Mouse (Mus musculus): ENCODE results near the gene Rbfox3. TPM values are rescaled to one million over a fixed set of nuclear protein-coding genes. Genes with fewer than 3 reads are reported as not detected.

Rbfox3 gene
- polyA plus RNA-seq, 2 experiments, result 0.08 to 0.17 TPM

- Histone ChIP-seq H3K4me2 (ENCODE audit: low read depth) (no peak overlapping the region), H3K4me1 (replicated peaks; ENCODE audit: control insufficient read depth in 2 of 2, insufficient read depth in 2 of 2, low read length in 1 of 2) (peaks cover 5 to 6% of the 10 kb centered on the region in 2 experiments), H3K27me3 (ENCODE audit: control insufficient read depth, insufficient read depth, low read length) (no peaks in the 10 kb centered on the region), H3K4me3 (ENCODE audit: insufficient read depth in 1 of 2, low read depth in 2 of 2, low read length in 2 of 2) (no peak overlapping the region), H3K27ac (no peak overlapping the region), H3K9ac (replicated peaks) (no peak overlapping the region), H3K9me3 (ENCODE audit: control insufficient read depth, low read length) (no peaks in the 10 kb centered on the region), H3K36me3 (replicated peaks; ENCODE audit: control insufficient read depth, insufficient read depth, low read depth) (no peaks in the 10 kb centered on the region; the same call in 1 of the 2 replicates)
- 86% methylated on average over 11 of the region's 11 CpGs for WGBS (ENCODE audit: insufficient replicate concordance)
- no peak for ATAC-seq (ENCODE audit: insufficient read depth)
- no peak for TF ChIP-seq EP300 (IDR thresholded peaks at IDR 0.05; ENCODE audit: low read depth)
- TF ChIP-seq CTCF (IDR thresholded peaks at IDR 0.05; ENCODE audit: low read depth), result no peak
- no peak for DNase-seq (ENCODE audit: low read depth in 3 of 3, low spot score in 3 of 3)
These were observed 430.2 kb downstream of the Rbfox3 start for GRCm38 (mm10) chr11:118481231-118481630.

DNA sequence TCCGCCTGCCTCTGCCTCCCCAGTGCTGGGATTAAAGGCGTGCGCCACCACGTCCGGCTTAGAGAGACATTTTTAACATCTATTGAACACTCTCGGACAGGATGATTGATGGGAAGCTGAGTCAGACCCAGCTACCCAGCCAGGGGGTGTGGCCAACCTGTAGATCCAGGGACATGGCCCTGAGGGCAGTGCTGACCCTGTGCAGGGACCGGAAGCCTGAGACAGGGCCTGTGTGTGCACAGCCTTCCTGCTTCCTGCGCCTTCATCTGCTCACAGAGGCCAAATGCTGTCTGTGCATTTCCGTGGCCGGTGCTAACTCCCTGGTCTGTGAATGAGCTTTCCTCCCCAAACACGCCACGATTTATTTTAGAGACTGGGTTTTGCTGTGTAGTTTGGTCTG lies 431.6 kb downstream of the Rbfox3 start:
- no peak overlapping the region for H3K27ac ChIP-seq
- TF ChIP-seq CTCF (IDR thresholded peaks at IDR 0.05; ENCODE audit: low read depth) (no peak), EP300 (IDR thresholded peaks at IDR 0.05; ENCODE audit: low read depth) (no peak)
- WGBS (ENCODE audit: insufficient replicate concordance), result 64% methylated on average over 12 of the region's 12 CpGs
- H3K4me2 ChIP-seq (ENCODE audit: low read depth), result no peak overlapping the region
- ATAC-seq (ENCODE audit: insufficient read depth) (no peak), DNase-seq (ENCODE audit: low read depth in 3 of 3, low spot score in 3 of 3) (no peak)
- no peak overlapping the region for H3K9ac ChIP-seq (replicated peaks)
- H3K36me3 ChIP-seq (replicated peaks; ENCODE audit: control insufficient read depth, insufficient read depth, low read depth), result no peaks in the 10 kb centered on the region; the same call in 1 of the 2 replicates
- H3K9me3 ChIP-seq (ENCODE audit: control insufficient read depth, low read length), result no peaks in the 10 kb centered on the region
- H3K27me3 ChIP-seq (ENCODE audit: control insufficient read depth, insufficient read depth, low read length), result no peaks in the 10 kb centered on the region
- H3K4me3 ChIP-seq (ENCODE audit: insufficient read depth in 1 of 2, low read depth in 2 of 2, low read length in 2 of 2), result no peak overlapping the region
- H3K4me1 ChIP-seq (replicated peaks; ENCODE audit: control insufficient read depth in 2 of 2, insufficient read depth in 2 of 2, low read length in 1 of 2), result peaks cover 5 to 6% of the 10 kb centered on the region in 2 experiments

DNA sequence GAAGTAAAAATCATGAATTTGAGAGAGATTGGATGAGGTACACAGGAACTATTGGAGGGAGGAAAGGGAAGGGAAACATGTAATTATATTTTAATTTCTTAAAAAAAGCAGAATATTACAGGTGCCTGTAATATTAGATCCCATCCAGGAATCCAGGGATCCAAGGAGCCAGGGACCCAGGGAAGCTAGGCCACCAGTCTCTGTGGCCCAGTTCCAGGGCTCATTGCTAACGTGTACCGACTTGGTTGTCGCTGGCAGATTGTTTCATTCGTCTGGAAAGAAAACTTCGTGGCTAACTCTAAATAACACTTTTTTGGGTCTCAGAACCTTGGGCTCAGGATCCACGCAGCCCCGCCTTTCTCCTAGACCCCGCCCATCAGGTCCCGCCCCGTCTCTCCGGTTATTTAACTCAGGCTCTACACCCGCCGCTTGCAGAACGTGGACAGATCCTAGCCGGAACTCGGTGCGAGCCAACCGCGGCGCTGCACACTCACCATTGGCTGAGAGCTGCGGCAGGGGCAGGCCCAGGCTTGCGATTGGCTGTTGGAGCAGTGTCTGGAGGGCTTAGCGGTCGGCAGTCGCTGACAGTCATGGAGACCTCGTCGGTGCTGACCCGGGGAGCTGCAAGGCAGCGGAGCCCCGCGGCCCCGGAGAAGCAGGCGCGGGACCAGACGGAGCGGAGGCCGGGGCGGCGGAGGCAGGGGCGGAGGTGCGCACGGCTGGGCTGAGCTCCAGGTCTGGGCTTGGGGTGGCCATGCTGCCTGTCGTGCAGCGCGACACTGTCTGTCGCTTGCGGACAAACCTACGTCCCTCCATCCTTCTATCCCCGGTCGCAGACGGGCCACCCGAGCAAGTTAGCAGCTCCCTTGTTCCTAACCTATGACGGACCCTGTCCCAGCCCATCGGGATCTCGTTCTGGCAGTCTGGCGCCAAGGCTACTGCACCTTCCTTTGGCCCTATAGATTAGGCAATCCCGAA lies 434.7 kb downstream of the Rbfox3 start, which contains the start of gene Engase:
Engase (plus strand) TSS at position 434 of the 978 bp plus-strand sequence.
- H3K4me1 ChIP-seq (replicated peaks; ENCODE audit: control insufficient read depth in 2 of 2, insufficient read depth in 2 of 2, low read length in 1 of 2), result peaks cover 19 to 20% of the 10 kb centered on the region in 2 experiments
- ATAC-seq (ENCODE audit: insufficient read depth) (peak; percentile 99), DNase-seq (ENCODE audit: low read depth in 3 of 3, low spot score in 3 of 3) (peak; percentile 87 to 92 (median 89))
- TF ChIP-seq EP300 (IDR thresholded peaks at IDR 0.05; ENCODE audit: low read depth) (no peak), CTCF (IDR thresholded peaks at IDR 0.05; ENCODE audit: low read depth) (no peak)
- H3K27me3 ChIP-seq (ENCODE audit: control insufficient read depth, insufficient read depth, low read length), result no peaks in the 10 kb centered on the region
- H3K27ac ChIP-seq, result no peak within 1 kb of the TSS
- no peaks in the 10 kb centered on the region for H3K36me3 ChIP-seq (replicated peaks; ENCODE audit: control insufficient read depth, insufficient read depth, low read depth)
- under 1% methylated on average over 57 of the region's 57 CpGs for WGBS (ENCODE audit: insufficient replicate concordance)
- H3K9ac ChIP-seq (replicated peaks), result peak within 1 kb of the TSS; percentile 69
- H3K4me2 ChIP-seq (ENCODE audit: low read depth), result peak within 1 kb of the TSS; percentile 96
- peak within 1 kb of the TSS; percentile 76 to 84 for H3K4me3 ChIP-seq (ENCODE audit: insufficient read depth in 1 of 2, low read depth in 2 of 2, low read length in 2 of 2)
- H3K9me3 ChIP-seq (ENCODE audit: control insufficient read depth, low read length), result no peaks in the 10 kb centered on the region

GRCm38 (mm10) chr11:118475496-118476083 lies 435.8 kb downstream of the Rbfox3 start:
- Histone ChIP-seq H3K4me2 (ENCODE audit: low read depth) (no peak overlapping the region), H3K36me3 (replicated peaks; ENCODE audit: control insufficient read depth, insufficient read depth, low read depth) (no peaks in the 10 kb centered on the region), H3K9ac (replicated peaks) (no peak overlapping the region), H3K4me3 (ENCODE audit: insufficient read depth in 1 of 2, low read depth in 2 of 2, low read length in 2 of 2) (no peak overlapping the region), H3K27me3 (ENCODE audit: control insufficient read depth, insufficient read depth, low read length) (no peaks in the 10 kb centered on the region), H3K27ac (no peak overlapping the region), H3K9me3 (ENCODE audit: control insufficient read depth, low read length) (no peaks in the 10 kb centered on the region), H3K4me1 (replicated peaks; ENCODE audit: control insufficient read depth in 2 of 2, insufficient read depth in 2 of 2, low read length in 1 of 2) (peaks cover 24 to 26% of the 10 kb centered on the region in 2 experiments)
- no peak for DNase-seq (ENCODE audit: low read depth in 3 of 3, low spot score in 3 of 3)
- TF ChIP-seq CTCF (IDR thresholded peaks at IDR 0.05; ENCODE audit: low read depth), result no peak
- TF ChIP-seq EP300 (IDR thresholded peaks at IDR 0.05; ENCODE audit: low read depth), result no peak
- 74% methylated on average over 7 of the region's 7 CpGs for WGBS (ENCODE audit: insufficient replicate concordance)
- ATAC-seq (ENCODE audit: insufficient read depth), result no peak

All from liver, embryonic 14.5 days (tissue).